Mouse (Mus musculus) Muller cell, postnatal 12 days (primary cell): ENCODE measurements around the gene Vstm4.

Source experiments
- DNase-seq: peaks from one replicate; pipeline ENCODE4 v3.0.0-alpha.2; 2015; ENCODE audit errors: inconsistent ontology term

Vstm4 gene

DNA sequence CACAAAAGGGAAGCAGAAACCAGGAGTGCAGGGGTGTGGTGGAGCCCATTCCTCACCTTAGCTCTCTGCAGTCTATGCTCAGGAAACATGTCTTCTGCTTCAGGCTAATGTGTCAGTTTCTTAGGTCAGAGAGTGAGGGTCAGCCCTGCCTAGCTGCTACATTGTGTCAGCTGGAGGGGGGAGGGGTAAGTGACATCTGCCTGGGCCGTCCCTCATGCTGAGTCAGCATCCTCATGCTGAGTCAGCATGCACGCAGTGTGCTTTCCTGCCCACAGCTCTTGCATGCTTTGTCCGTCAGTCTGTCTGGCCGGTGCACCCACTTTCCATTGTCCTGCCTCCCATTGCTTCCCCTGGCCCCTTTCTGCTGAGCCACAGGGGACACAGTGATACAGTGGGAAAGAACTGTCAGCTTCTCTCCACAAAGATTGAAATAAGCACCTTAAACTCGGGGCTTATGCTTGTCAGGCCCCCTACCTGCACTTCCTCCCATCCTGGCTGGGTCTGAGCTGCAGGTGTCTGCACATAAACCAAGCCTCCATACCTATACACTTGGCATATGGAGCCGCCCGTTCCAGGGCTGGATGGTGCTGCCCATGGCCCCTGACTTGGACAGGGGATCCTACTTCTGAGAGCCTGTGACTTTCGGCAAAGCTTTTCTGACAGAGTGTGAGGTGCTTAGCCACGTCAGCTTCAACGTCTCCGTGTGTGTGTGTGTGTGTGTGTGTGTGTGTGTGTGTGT is 3.4 kb downstream of the Vstm4 start:
- no peak for DNase-seq

DNA sequence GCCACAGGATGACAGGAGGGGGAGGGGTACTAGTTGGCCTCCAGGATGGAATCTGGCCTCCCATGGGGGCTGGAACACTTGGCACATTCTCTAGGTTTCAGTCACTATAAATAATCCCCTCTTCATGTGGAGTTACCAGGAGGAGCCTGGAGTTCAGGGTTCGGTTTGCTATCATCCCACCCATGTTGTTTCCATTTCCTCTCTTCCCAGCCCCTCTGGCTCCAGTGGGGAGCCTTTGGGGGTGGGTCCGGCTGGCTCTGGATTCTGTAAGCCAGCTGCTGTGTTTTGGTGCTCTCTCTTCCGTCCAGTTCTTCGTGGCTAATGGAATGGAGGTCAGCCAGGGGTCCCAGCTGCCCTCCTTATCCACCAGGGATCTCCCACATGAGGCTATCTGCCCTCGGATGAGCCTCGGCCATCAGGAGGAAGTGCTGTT is 4.6 kb downstream of the Vstm4 start:
- DNase-seq, result no peak

DNA sequence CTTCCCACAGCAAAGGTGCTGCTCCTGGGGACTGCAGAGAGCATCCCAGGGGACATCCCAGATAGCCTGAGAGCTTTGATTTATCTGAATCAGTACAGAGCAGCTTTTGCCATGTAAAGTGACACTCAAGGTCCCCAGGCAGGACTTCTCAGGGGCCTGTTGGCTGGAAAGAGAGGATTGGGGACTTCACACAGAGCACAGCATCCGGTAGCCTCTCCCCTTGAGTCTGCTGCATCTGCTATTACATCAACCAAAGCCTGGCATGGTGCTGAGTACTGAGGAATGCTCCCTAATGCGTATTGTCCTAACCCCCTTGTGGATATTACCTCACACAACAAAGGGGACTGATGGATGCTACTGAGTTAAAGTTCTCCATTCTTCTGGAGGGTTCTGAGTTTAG is 5.1 kb downstream of the Vstm4 start:
- no peak for DNase-seq

DNA sequence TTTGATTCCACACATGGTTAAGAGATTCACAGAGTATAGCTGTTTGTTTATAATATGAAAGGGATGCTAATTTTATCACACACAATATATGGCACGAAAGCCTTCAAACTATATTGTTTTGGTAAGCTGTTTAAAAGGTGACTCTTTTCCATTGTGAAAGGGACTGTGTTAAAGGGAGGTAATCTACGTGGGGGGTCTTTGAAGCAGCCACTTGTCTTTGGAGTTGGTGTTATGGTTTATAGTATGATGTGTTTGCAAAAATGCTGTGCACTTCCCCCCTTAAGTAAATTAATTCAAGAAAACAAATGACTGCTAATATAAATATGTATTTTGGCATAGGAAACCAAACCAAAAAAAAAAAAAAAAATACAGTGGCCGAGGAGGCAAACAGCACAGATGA is 8.8 kb downstream of the Vstm4 start:
- DNase-seq, result no peak

DNA sequence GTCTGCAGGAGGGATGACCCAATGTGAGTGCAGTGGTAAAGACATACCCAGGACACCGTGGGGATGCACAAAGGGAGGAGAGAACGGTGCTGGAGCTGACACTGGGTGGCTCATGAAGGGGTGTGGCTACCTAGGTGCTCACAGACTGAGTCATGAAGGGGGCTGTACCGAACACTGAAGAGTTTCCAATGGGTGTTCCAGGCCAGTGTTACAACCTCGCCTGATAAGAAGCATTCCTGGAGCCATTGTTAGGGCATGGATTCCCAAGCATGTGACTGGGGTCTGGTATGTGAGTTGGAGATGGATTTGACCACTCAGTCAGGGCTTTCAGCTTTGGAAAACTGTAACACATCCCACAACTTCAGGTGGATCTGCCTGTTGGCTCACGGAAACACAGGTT is 15.4 kb downstream of the Vstm4 start:
- DNase-seq, result no peak

DNA sequence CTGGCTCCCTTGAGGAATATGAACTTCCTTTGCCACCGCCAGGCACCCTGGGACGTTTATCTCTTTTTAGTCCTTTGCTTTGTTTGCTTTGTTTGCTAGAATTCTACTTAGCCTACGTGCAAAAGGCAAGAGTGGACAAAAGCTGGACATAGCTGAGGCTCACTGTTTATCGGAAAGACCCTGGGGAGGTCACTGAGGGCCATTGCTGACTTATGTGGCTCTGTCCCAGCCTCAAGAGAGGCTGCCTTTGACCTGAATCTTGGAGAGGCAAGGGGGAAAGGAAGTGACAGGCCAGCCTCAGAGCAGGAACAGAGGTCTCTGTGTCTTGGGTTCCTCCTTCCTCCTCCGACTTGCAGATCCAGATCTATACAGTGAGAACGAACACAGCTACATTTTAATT is 21.0 kb downstream of the Vstm4 start:
- DNase-seq, result no peak

DNA sequence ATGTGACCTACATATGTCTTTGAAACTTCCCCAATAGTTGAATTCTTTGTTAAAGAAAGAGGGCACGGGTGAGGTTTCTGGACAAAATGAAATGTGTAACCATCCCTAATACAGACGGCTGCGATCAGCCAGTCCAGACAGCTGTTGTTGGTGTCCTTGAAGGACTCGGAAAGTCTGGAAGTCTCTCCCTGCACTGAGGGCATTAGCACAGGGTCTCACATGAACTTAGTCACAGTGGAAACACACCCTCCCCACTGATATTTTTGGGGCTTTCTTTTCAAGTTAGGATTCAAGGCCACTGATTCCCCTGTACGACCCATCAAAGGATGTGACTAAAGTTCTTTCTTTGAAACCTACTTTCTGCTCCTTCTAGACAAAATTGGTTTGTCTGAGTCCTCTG is 23.8 kb downstream of the Vstm4 start:
- DNase-seq, result no peak

DNA sequence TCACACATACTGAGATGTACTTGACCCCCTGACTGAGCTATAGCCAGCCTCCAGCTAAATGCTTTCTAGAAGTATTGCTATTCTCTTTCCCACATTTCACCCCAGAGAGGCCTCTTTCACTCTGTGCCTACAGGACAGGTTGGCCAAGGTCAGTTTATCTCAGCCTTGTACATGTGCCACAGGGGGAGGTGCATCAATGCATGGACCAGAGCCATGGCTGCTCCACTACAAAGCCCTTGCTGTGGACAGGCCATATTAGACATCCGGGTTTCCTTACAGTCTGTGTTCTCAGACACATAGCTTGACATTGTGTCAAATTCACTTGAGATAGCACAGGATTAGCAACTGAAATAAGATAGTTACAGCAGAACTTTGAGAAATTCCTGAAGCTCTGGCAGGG is 25.1 kb downstream of the Vstm4 start:
- no peak for DNase-seq

DNA sequence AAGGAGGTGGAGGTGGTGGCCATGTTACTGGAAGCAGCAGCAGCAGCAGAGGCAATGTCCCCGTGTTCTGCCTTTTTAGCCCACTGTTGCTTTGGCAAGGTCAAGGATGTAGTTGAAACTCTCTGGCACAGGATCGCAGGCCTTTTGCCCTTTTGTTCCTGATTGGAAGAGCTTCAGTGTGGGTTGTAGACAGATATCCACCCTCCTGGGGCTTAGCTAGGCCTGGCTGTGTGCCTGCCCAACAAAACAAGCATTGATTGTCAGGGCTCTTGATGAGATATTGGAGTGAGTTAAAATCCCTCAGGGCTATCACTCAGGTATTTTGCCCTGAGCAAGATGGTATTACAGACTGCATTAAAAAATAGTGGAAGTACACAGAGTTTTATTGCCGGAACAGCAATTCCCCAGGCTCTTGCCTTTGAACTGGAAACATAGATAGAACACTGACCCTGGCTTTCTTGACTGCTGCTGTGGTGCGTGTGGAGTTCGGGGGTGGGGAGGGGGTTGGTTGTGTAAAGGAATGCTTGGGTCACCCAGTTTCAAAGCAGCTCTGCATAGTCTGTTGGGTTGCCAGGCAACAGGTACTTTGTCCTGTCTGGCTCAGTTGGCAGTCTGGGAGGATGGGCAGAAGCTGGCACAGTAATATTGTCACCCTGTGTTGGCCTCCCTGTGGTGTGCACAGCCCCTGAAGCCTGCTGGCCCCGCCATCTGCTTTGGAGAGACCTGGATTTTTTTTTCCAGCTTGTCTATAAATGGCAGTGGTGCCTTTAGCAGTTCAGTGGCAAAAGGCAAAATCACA is 32.5 kb downstream of the Vstm4 start:
- DNase-seq, result peak; percentile 87

DNA sequence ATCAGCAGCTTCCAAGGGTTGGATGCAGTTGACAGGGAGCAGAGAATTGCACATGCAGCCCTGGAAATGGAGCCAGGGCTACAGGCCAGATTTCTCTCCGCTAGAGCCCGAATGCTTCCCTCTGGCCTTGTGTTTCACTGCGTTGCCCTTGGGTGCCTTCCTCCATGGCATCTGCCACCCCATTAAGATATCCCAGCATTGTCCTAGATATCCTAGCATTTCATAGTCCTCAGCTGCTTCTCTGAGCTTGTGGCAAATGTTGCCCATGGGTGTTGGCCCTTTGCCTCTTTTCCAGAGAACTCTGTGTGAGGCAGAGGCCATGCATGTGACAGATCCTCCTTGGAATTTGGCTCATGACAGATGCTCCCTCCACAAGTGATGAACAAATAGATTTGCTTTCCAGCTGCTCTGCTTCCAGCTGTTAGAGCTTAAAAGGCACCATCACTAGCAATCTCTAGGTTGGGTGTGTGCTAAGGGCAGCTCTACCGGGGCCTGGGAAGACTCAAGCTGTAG is 37.8 kb downstream of the Vstm4 start:
- DNase-seq, result no peak

DNA sequence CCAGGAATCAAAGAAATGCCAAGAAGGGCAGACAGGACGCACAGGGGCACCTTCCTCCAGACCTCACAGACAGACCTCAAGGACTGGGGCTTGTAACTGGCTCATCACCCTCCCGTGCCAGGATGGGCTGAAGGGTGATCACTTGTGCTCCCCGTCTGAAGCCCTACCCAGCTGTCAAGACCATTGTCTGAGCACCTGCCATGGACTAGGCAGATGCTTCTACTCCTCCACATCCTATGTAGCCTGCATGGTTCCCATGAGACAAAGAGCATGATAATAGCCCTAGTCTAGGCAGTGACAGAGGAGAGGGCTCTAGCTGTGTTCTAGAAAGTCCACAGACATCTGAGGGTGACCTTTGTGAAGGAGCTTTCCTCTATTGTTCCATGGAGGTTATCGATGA is 38.3 kb downstream of the Vstm4 start:
- DNase-seq, result no peak

DNA sequence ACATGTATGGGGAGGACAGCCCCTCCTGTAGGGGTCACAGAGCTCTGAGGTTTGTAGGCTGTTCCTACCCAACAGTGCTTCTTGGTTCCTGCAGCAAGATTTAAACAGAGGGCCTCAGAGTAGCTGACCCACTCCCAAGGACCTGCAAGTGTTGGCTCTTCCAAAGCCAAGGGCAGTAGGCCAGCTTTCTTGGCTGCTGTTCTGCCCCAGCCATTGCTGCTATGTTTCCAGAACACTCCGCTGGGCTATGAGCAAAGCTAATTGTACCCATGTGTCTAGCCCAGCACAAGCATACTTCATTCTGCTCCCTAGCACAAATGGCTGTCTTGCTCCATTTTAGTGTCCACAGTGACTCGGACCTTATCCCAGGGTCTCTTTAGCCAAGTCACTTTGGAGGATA is 40.3 kb downstream of the Vstm4 start:
- DNase-seq, result no peak

DNA sequence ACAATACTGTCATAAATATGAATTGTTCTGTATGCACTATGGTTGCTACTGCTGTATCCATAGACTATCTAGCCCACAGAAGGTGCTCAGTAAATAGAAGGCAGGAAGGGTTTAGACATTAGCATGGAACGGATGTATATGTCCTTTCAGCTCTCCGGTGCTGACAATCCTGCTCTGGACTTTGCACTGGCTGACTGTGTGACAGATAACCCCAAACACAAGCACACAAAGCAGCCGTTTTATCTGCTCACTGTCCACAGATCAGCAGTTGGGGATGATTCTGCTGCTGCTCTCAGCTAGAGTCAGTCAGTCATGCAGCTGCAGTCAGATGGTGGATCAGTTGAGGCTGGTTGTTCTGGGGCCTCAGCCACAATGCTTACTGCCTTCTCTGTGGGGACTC is 46.6 kb downstream of the Vstm4 start:
- DNase-seq, result no peak

DNA sequence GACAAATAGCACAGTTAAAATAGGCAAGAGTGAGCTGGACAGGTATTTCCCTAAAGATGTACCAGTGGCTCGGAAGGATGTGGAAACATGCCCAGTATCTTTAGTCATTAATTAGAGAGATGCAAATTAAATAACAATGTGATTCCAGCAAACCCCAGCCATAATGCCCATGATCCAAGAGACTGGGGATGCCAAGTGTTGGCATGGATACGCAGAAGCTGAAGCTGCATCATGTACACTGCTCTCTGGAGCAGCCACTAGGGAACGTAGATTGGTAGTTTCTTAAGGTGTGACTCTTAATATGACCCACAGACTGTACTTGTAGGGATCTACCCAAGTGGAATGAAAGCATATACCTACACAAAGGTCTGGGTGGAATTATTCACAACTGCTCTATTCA is 50.0 kb downstream of the Vstm4 start:
- peak; percentile 37 for DNase-seq

DNA sequence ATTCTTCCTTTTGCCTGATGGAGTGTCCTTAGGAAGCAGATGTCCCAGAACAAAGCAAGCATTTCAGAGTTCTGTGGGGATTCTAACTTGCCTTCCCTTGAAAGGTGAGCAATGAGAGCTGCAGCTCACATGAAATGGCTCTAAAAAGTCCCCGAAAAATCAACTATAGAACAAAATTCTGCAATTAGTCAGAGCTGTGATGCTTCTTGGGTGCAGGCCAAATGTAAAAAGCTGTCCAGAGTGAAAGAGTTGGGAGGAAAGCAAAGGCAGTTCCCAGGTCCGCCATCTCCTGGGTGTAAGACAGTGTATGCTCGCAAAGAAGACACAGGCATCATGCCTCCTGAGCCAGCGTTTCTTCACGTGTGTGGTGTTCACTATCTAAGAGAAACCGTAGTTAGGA is 52.6 kb downstream of the Vstm4 start:
- no peak for DNase-seq

DNA sequence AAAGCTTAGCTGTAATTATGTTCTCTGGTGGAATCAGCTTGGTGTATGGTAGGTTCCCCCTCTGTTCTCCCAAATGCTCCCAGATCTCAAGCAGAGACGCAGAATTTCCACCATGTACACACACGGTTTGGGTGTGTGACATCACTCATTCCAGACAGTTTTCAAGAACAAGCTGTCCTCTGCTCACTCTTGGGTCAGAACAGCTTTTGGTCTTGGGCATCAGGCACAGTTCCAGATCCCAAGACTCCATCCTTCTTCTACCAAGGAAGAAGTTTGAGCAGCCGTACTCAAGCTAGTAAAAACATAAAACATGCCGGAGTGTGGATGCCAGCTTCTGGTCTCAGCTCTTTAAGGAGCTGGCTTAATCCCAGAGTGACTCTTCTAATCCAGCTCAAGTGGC is 54.6 kb downstream of the Vstm4 start:
- DNase-seq, result no peak

DNA sequence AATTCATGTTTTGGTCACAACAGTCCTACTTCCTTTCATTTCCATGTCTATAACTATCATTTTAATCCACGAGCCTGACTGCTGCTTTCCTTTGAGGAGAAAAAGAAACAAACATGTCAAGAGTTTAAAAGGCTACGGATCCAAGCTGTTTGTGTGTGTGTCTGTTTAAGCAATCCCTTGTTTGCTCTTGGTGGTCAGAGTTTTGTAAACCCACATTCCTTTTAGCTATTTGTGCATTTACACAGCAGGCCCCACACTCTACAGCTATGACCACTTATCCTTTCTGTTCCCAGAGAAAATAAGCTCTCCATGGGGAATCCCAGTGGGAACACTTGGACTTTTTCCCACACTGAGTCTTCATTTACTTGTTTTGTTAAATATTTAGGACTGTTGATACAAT is 58.8 kb downstream of the Vstm4 start:
- peak; percentile 36 for DNase-seq

DNA sequence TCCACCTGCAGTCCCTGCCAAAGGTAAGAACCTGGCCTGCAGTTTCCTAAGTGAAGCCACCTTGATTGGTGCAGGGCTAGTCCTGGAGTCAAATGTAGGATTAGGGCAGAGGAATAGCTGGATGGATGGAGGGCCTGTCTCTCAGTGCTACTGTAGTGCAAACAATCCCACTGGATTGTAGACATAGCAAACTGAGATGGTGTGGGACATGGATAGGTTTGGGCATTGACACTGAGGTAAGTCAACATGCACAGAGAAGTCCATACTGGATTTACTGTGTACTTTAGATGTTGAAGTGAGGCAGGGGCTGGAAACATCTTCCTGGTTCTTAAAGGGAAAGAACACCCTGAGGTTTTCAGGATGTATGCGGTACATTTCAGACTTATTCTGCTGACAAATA is 61.4 kb downstream of the Vstm4 start:
- no peak for DNase-seq

DNA sequence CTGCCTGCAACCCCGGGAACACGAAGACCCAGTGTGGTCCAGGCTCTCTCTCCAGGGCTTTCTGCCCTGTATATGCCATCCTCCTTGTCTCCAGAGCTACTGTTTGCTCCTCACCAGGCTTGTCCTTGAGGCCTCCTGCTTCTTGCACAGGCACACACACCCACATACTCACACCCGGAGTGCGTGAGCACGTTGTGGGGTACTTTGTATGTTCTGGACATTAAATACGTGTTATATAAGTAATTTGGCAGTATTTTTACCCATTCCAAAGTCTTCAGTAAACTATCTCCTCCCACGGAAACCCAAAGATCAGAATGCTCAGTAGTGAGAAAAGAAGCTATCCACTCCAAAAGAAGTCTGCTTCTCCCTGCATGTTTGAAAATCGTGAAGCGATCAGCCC is 67.3 kb downstream of the Vstm4 start:
- DNase-seq, result no peak

DNA sequence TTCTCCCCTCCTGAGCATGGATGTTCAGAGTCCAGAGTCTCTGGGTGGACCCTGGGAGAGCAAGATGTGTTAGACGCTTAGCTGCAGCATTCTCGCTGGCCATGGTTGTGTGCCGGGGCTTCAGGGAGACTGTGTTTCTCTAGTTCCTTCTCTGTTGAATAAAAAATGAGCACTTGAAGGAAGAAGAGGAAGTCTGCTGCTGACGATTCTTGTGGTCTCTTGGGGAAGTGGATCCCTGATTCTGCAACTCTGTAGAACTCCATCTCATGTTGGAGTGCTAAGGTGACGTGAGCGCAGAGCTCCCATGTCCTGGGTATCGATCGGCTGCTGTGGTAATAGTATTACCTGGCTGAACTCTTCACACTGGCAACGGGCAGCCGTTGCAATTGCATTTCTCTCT is 75.2 kb downstream of the Vstm4 start:
- DNase-seq, result no peak

DNA sequence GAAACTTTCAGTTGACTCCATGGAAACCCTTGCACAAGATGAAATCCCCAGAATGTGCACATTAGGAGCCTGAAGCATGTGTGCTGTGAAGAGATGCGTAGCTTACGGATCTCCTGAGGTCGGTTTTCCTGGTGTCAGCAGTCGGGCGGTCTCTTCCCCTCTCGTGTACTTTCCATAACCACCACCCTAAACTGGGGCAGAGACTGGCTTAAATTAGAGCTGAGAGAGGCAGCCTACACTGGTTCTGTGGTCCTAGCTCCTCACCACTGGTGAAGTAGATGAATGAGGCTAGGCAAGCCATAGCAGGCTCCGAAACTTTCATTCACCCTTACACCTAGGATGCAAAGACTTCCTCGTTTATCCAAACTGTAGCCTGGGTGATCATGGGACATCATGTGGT is 75.7 kb downstream of the Vstm4 start:
- no peak for DNase-seq

DNA sequence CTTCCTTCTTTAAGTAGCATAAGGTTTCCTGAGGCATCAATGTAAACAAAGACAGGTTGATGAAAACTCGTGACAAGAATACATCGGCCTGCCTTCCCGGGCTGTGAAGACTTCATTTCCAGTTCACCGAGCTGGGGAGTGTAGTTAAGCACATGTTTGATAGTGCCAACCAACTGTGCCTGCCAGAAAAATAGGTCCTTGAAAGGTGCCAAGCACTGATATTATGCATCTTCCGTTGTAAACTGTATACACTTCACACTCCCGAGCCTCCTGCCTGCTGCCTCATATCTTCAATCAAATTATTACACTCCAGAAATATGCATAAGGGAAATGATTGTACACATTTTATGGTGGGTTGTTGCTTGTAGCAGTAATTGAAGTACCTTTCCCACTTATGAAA is 77.5 kb downstream of the Vstm4 start:
- DNase-seq, result no peak

DNA sequence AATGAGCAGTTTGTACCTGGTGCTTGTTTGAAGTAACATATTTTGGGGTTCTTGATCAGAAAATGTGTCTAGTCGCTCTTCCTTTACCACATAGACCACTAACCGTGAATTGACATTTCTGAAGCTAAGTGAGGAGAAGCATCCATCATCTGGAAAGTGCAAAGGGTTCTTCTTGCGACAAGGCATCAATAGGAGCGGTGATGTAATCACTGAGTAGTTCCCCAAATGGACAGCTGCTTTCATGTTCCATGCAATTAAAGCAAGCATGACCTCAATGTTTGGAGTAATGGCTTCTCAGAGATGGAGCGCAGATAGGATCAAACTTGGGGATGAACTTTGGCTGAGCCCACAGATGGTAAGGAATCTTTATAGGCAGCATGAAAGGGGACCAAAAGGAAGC is 82.7 kb downstream of the Vstm4 start:
- DNase-seq, result no peak
